Mouse (Mus musculus) kidney, postnatal 0 days (tissue): ENCODE data around the gene Nt5c1a. TPM values are rescaled to one million over a fixed set of nuclear protein-coding genes. Genes with fewer than 3 reads are reported as not detected.
A peak's percentile ranks its signal among the peaks of the same experiment; 100 is the strongest.

Experiments
- ATAC-seq: fragments of 200-750 bp; cut with Nextera tagmentation; replicated peaks from 2 replicates; pipeline ENCODE4 v1.8.0; 2017; ENCODE audit warnings: low read depth, moderate number of reproducible peaks, moderate TSS enrichment, moderate library complexity; ENCODE audit not compliant: low FRiP score
- DNase-seq: peaks from one replicate; pipeline ENCODE4 v3.0.0-alpha.2; 2016; ENCODE audit warnings: low spot score
- H3K27ac ChIP-seq: fragments of 300-500 bp; sonication (generic); 2 replicates; pipeline ENCODE4 v1.5.1; 2014; ENCODE audit warnings: mild to moderate bottlenecking
- H3K27me3 ChIP-seq: fragments of 300-500 bp; sonication (generic); 2 replicates; pipeline ENCODE4 v1.6.1; 2014; ENCODE audit warnings: low read length, mixed read lengths; ENCODE audit not compliant: insufficient read depth
- H3K36me3 ChIP-seq: fragments of 300-500 bp; sonication (generic); 2 replicates; pipeline ENCODE4 v1.6.1; 2014; ENCODE audit warnings: low read length, mixed read lengths; ENCODE audit not compliant: insufficient read depth
- H3K4me1 ChIP-seq: fragments of 300-500 bp; sonication (generic); replicated peaks from 2 replicates; pipeline ENCODE4 v1.6.1; 2014; ENCODE audit warnings: antibody characterized with exemption, low read length, mixed read lengths; ENCODE audit not compliant: insufficient read depth
- H3K4me2 ChIP-seq: fragments of 300-500 bp; sonication (generic); 2 replicates; pipeline ENCODE4 v1.6.1; 2014; ENCODE audit warnings: mild to moderate bottlenecking, low read length, moderate library complexity, mixed read lengths
- H3K4me3 ChIP-seq: fragments of 300-500 bp; sonication (generic); replicated peaks from 2 replicates; pipeline ENCODE4 v1.5.1; 2014; ENCODE audit warnings: low read depth, low read length
- H3K9ac ChIP-seq: fragments of 300-500 bp; sonication (generic); 2 replicates; pipeline ENCODE4 v1.6.1; 2014; ENCODE audit warnings: low read depth, low read length
- H3K9me3 ChIP-seq: fragments of 300-500 bp; sonication (generic); replicated peaks from 2 replicates; pipeline ENCODE4 v1.6.1; 2016; ENCODE audit warnings: low read length, inconsistent platforms, mixed read lengths
- CTCF ChIP-seq: IDR thresholded peaks from 2 replicates; pipeline ENCODE4 v1.5.1; 2016; ENCODE audit warnings: antibody characterized with exemption, low read depth, mild to moderate bottlenecking, moderate library complexity
- WGBS: fragments of 180-500 bp; shearing (Covaris S2); extraction: QIAGEN DNeasy Blood & Tissue Kit; methylation state at CpG from one replicate; pipeline ENCODE4 v1.1.7; 2014; 5-methylcytosine and 5-hydroxymethylcytosine counted together
- polyA plus RNA-seq: library from polyadenylated mRNA; unstranded; fragments of >200 nt; fragmentation: Nextera tagmentation; extraction: Ambion mirVana; gene quantifications from 2 replicates; pipeline ENCODE4 v1.2.1, GENCODE M21; 2015

The Nt5c1a gene
- polyA plus RNA-seq, 1 experiment from 2014 or later, result 0.71 TPM

- Histone ChIP-seq H3K4me3 (no peak overlapping the region), H3K9me3 (no peaks in the 10 kb centered on the region), H3K27me3 (no peaks in the 10 kb centered on the region), H3K4me2 (no peak overlapping the region), H3K27ac (no peak overlapping the region), H3K9ac (no peak overlapping the region), H3K36me3 (no peaks in the 10 kb centered on the region), H3K4me1 (no peaks in the 10 kb centered on the region)
- DNase-seq (peak; percentile 65), ATAC-seq (no peak)
- peak; percentile 95 for TF ChIP-seq CTCF
- WGBS, result 9% methylated on average over 1 of the region's 1 CpGs
Measured at GRCm38 (mm10) chr4:123216782-123217181, 15.5 kb downstream of the Nt5c1a start.

GRCm38 (mm10) chr4:123219720-123220357 lies 18.5 kb downstream of the Nt5c1a start:
- Histone ChIP-seq H3K4me3 (no peak overlapping the region), H3K27ac (no peak overlapping the region), H3K27me3 (no peaks in the 10 kb centered on the region), H3K9me3 (no peaks in the 10 kb centered on the region), H3K36me3 (no peaks in the 10 kb centered on the region), H3K4me2 (no peak overlapping the region), H3K4me1 (no peaks in the 10 kb centered on the region), H3K9ac (no peak overlapping the region)
- peak; percentile 84 for ATAC-seq
- peak; percentile 98 for TF ChIP-seq CTCF
- WGBS, result 64% methylated on average over 15 of the region's 15 CpGs
- DNase-seq, result peak; percentile 88

- H3K4me1 ChIP-seq, result no peaks in the 10 kb centered on the region
- 68% methylated on average over 4 of the region's 4 CpGs for WGBS
- H3K4me3 ChIP-seq, result no peak overlapping the region
- H3K27ac ChIP-seq, result no peak overlapping the region
- H3K9me3 ChIP-seq, result no peaks in the 10 kb centered on the region
- DNase-seq (no peak), ATAC-seq (no peak)
- no peaks in the 10 kb centered on the region for H3K36me3 ChIP-seq
- no peaks in the 10 kb centered on the region for H3K27me3 ChIP-seq
- TF ChIP-seq CTCF, result no peak
- no peak overlapping the region for H3K4me2 ChIP-seq
- H3K9ac ChIP-seq, result no peak overlapping the region
Measured at GRCm38 (mm10) chr4:123220637-123221036, 19.3 kb downstream of the Nt5c1a start.

GRCm38 (mm10) chr4:123223309-123223708 lies 22.0 kb downstream of the Nt5c1a start:
- H3K9ac ChIP-seq, result no peak overlapping the region
- no peak for DNase-seq
- H3K4me1 ChIP-seq, result peaks cover 17% of the 10 kb centered on the region
- H3K4me3 ChIP-seq, result no peak overlapping the region
- no peaks in the 10 kb centered on the region for H3K27me3 ChIP-seq
- 68% methylated on average over 3 of the region's 3 CpGs for WGBS
- no peak overlapping the region for H3K4me2 ChIP-seq
- H3K9me3 ChIP-seq, result no peaks in the 10 kb centered on the region
- peak; percentile 64 for TF ChIP-seq CTCF
- no peak overlapping the region for H3K27ac ChIP-seq
- no peak for ATAC-seq
- no peaks in the 10 kb centered on the region for H3K36me3 ChIP-seq

- TF ChIP-seq CTCF, result no peak
- no peak overlapping the region for H3K9ac ChIP-seq
- H3K4me1 ChIP-seq, result peaks cover 31% of the 10 kb centered on the region
- H3K27ac ChIP-seq, result no peak overlapping the region
- peak; percentile 55 for DNase-seq
- WGBS, result 32% methylated on average over 10 of the region's 10 CpGs
- no peaks in the 10 kb centered on the region for H3K27me3 ChIP-seq
- no peak overlapping the region for H3K4me2 ChIP-seq
- H3K9me3 ChIP-seq, result no peaks in the 10 kb centered on the region
- peak; percentile 58; the same call in 1 of the 2 replicates for ATAC-seq
- H3K36me3 ChIP-seq, result no peaks in the 10 kb centered on the region
- no peak overlapping the region for H3K4me3 ChIP-seq
Measured at GRCm38 (mm10) chr4:123225718-123226403, 24.6 kb downstream of the Nt5c1a start.

- H3K4me1 ChIP-seq, result peaks cover 37% of the 10 kb centered on the region
- DNase-seq (peak; percentile 41), ATAC-seq (0 out of 2 replicates have a peak, but pooled peaks have one; percentile 17)
- no peaks in the 10 kb centered on the region for H3K27me3 ChIP-seq
- no peak for TF ChIP-seq CTCF
- WGBS, result 35% methylated on average over 4 of the region's 4 CpGs
- H3K9me3 ChIP-seq, result no peaks in the 10 kb centered on the region
- H3K4me3 ChIP-seq, result no peak overlapping the region
- H3K27ac ChIP-seq, result 0 out of 2 replicates have a peak overlapping the region, but pooled peaks have one; percentile 36
- no peaks in the 10 kb centered on the region for H3K36me3 ChIP-seq
- H3K9ac ChIP-seq, result no peak overlapping the region
- H3K4me2 ChIP-seq, result no peak overlapping the region
Measured at GRCm38 (mm10) chr4:123227707-123228106, 26.4 kb downstream of the Nt5c1a start.
